Mouse (Mus musculus): Measurements from ENCODE around the gene Kcnn4.
"Not testable (repeated sequence)": the region's sequence is repeated elsewhere in the genome, so short reads cannot be mapped to it uniquely, and the experiment has no call there.

The Kcnn4 gene

GRCm38 (mm10) chr7:24389516-24390187 is 19.6 kb downstream of the Kcnn4 start:
- peak in 1 of 2 experiments; percentile 31 for DNase-seq (ENCODE audit: low read depth in 1 of 2, low spot score in 2 of 2)

- no peak for DNase-seq (ENCODE audit: low read depth in 1 of 2, low spot score in 2 of 2)
Observed at GRCm38 (mm10) chr7:24390512-24390911, 20.4 kb downstream of the Kcnn4 start.

- no peak for DNase-seq (ENCODE audit: low read depth in 1 of 2, low spot score in 2 of 2)
Observed at GRCm38 (mm10) chr7:24391077-24391476, 21.0 kb downstream of the Kcnn4 start.

GRCm38 (mm10) chr7:24391687-24392086 is 21.6 kb downstream of the Kcnn4 start:
- no peak for DNase-seq (ENCODE audit: low read depth in 1 of 2, low spot score in 2 of 2)

GRCm38 (mm10) chr7:24394054-24394453 is 24.0 kb downstream of the Kcnn4 start:
- no peak for DNase-seq (ENCODE audit: low read depth in 1 of 2, low spot score in 2 of 2)

GRCm38 (mm10) chr7:24394475-24395161 is 24.6 kb downstream of the Kcnn4 start:
- DNase-seq (ENCODE audit: low read depth in 1 of 2, low spot score in 2 of 2) = no peak

GRCm38 (mm10) chr7:24396832-24397231 is 26.8 kb downstream of the Kcnn4 start:
- DNase-seq (ENCODE audit: low read depth in 1 of 2, low spot score in 2 of 2) = no peak

- DNase-seq (ENCODE audit: low read depth in 1 of 2, low spot score in 2 of 2) = no peak
Observed at GRCm38 (mm10) chr7:24398364-24398913, 28.4 kb downstream of the Kcnn4 start.

GRCm38 (mm10) chr7:24399256-24400081 is 29.4 kb downstream of the Kcnn4 start, which contains the start of gene Smg9:
Smg9 (plus strand) TSS chr7:24399619.
- peak; percentile 93 for DNase-seq (ENCODE audit: low read depth in 1 of 2, low spot score in 2 of 2)

- no peak for DNase-seq (ENCODE audit: low read depth in 1 of 2, low spot score in 2 of 2)
Observed at GRCm38 (mm10) chr7:24400082-24400452, 30.0 kb downstream of the Kcnn4 start.

- DNase-seq (ENCODE audit: low read depth in 1 of 2, low spot score in 2 of 2) = not testable (repeated sequence)
Observed at GRCm38 (mm10) chr7:24400489-24400888, 30.4 kb downstream of the Kcnn4 start.

GRCm38 (mm10) chr7:24402851-24403250 is 32.8 kb downstream of the Kcnn4 start:
- no peak for DNase-seq (ENCODE audit: low read depth in 1 of 2, low spot score in 2 of 2)

- DNase-seq (ENCODE audit: low read depth in 1 of 2, low spot score in 2 of 2) = no peak
Observed at GRCm38 (mm10) chr7:24405649-24406048, 35.6 kb downstream of the Kcnn4 start.

GRCm38 (mm10) chr7:24406528-24407344 is 36.7 kb downstream of the Kcnn4 start:
- DNase-seq (ENCODE audit: low read depth in 1 of 2, low spot score in 2 of 2) = peak in 1 of 2 experiments; percentile 37

- DNase-seq (ENCODE audit: low read depth in 1 of 2, low spot score in 2 of 2) = no peak
Observed at GRCm38 (mm10) chr7:24408186-24408585, 38.1 kb downstream of the Kcnn4 start.

GRCm38 (mm10) chr7:24410123-24410522 is 40.1 kb downstream of the Kcnn4 start:
- no peak for DNase-seq (ENCODE audit: low read depth in 1 of 2, low spot score in 2 of 2)

- DNase-seq (ENCODE audit: low read depth in 1 of 2, low spot score in 2 of 2) = no peak
Observed at GRCm38 (mm10) chr7:24410831-24411230, 40.8 kb downstream of the Kcnn4 start.

- no peak for DNase-seq (ENCODE audit: low read depth in 1 of 2, low spot score in 2 of 2)
Observed at GRCm38 (mm10) chr7:24413630-24414029, 43.6 kb downstream of the Kcnn4 start.

- no peak for DNase-seq (ENCODE audit: low read depth in 1 of 2, low spot score in 2 of 2)
Observed at GRCm38 (mm10) chr7:24415261-24415660, 45.2 kb downstream of the Kcnn4 start.

- DNase-seq (ENCODE audit: low read depth in 1 of 2, low spot score in 2 of 2) = no peak
Observed at GRCm38 (mm10) chr7:24419579-24419978, 49.5 kb downstream of the Kcnn4 start.

- DNase-seq (ENCODE audit: low read depth in 1 of 2, low spot score in 2 of 2) = no peak
Observed at GRCm38 (mm10) chr7:24421648-24422047, 51.6 kb downstream of the Kcnn4 start.
